Mouse (Mus musculus): Measurements from ENCODE around the gene Dll4.

The Dll4 gene

GRCm38 (mm10) chr2:119312380-119312958 lies 13.1 kb upstream of the Dll4 start:
- no peak for DNase-seq (ENCODE audit: low spot score in 2 of 2)

- DNase-seq (ENCODE audit: low spot score in 2 of 2), result no peak
Observed at GRCm38 (mm10) chr2:119313780-119314479, 11.7 kb upstream of the Dll4 start.

GRCm38 (mm10) chr2:119314742-119315310 lies 10.8 kb upstream of the Dll4 start:
- no peak for DNase-seq (ENCODE audit: low spot score in 2 of 2)

- no peak for DNase-seq (ENCODE audit: low spot score in 2 of 2)
Observed at GRCm38 (mm10) chr2:119318043-119318710, 7.4 kb upstream of the Dll4 start.

GRCm38 (mm10) chr2:119320571-119320970 lies 5.0 kb upstream of the Dll4 start:
- no peak for DNase-seq (ENCODE audit: low spot score in 2 of 2)

- no peak for DNase-seq (ENCODE audit: low spot score in 2 of 2)
Observed at GRCm38 (mm10) chr2:119321771-119322586, 3.6 kb upstream of the Dll4 start.

GRCm38 (mm10) chr2:119322587-119323300 lies 2.8 kb upstream of the Dll4 start:
- DNase-seq (ENCODE audit: low spot score in 2 of 2), result no peak

- DNase-seq (ENCODE audit: low spot score in 2 of 2), result no peak
Observed at GRCm38 (mm10) chr2:119323866-119324575, 1.6 kb upstream of the Dll4 start.

GRCm38 (mm10) chr2:119324576-119325318 lies 837 bp upstream of the Dll4 start:
- DNase-seq (ENCODE audit: low spot score in 2 of 2), result no peak

- peak in 1 of 2 experiments; percentile 34 for DNase-seq (ENCODE audit: low spot score in 2 of 2)
Observed at GRCm38 (mm10) chr2:119326161-119327101, 847 bp downstream of the Dll4 start.

- no peak for DNase-seq (ENCODE audit: low spot score in 2 of 2)
Observed at GRCm38 (mm10) chr2:119327102-119327480, 1.5 kb downstream of the Dll4 start.

- no peak for DNase-seq (ENCODE audit: low spot score in 2 of 2)
Observed at GRCm38 (mm10) chr2:119327942-119328526, 2.5 kb downstream of the Dll4 start.

GRCm38 (mm10) chr2:119328546-119328945 lies 3.0 kb downstream of the Dll4 start:
- DNase-seq (ENCODE audit: low spot score in 2 of 2), result no peak

- no peak for DNase-seq (ENCODE audit: low spot score in 2 of 2)
Observed at GRCm38 (mm10) chr2:119329123-119329817, 3.7 kb downstream of the Dll4 start.

- DNase-seq (ENCODE audit: low spot score in 2 of 2), result no peak
Observed at GRCm38 (mm10) chr2:119330795-119331194, 5.2 kb downstream of the Dll4 start.

- DNase-seq (ENCODE audit: low spot score in 2 of 2), result no peak
Observed at GRCm38 (mm10) chr2:119332177-119332661, 6.6 kb downstream of the Dll4 start.

- DNase-seq (ENCODE audit: low spot score in 2 of 2), result no peak
Observed at GRCm38 (mm10) chr2:119334135-119334534, 8.6 kb downstream of the Dll4 start.
